Mouse (Mus musculus): Measurements from ENCODE around the gene Sugp1. TPM values are rescaled to one million over a fixed set of nuclear protein-coding genes. Genes with fewer than 3 reads are reported as not detected.

The Sugp1 gene
- 50.4 TPM for total RNA-seq (2023)

DNA sequence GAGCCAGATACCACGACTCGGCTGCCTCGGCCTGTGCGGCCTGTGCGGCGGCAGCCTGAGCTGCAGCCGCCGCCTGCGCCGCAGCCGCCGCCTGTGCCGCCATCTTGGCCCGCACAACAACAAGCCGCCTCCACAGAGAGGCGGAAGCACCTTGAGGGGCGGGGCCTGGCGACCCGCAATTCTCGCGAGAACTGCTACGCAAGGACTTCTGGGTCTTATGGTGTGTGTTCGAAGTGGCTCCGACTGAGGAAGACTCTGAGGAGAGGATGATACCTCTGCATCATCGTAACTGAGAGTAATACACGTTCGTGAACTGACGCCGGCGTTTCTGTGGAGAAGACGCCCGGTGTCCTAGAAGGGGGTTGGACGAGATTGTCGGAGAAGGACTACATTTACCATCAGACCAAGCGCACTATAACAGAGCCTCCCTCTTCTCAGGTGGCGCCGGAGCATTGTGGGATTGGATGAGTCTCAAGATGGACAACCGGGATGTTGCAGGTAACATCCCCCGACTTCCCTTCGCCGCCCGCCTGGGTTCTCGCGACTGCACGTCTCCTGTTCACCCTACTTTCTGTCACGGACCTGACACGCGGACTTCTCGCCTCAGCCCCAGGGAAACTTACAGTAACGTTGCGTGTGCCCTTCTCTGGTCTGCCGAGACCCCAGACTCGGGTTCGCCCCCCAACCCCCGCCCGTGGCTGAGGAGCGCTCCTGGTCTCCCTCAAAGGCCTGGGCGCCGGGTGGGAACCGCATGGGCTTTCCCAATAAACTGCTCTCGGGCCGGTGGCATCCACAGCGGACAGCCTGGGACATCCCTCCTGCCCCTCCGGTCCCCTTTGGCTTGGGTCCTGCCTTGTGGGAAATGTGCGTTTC, at the start of gene Sugp1, which contains the start of gene Mau2:
Gene Sugp1 (plus strand): TSS at position 231 of the 873 bp plus-strand sequence.
Gene Mau2 (minus strand): TSS at position 152 of the 873 bp plus-strand sequence.

DNA sequence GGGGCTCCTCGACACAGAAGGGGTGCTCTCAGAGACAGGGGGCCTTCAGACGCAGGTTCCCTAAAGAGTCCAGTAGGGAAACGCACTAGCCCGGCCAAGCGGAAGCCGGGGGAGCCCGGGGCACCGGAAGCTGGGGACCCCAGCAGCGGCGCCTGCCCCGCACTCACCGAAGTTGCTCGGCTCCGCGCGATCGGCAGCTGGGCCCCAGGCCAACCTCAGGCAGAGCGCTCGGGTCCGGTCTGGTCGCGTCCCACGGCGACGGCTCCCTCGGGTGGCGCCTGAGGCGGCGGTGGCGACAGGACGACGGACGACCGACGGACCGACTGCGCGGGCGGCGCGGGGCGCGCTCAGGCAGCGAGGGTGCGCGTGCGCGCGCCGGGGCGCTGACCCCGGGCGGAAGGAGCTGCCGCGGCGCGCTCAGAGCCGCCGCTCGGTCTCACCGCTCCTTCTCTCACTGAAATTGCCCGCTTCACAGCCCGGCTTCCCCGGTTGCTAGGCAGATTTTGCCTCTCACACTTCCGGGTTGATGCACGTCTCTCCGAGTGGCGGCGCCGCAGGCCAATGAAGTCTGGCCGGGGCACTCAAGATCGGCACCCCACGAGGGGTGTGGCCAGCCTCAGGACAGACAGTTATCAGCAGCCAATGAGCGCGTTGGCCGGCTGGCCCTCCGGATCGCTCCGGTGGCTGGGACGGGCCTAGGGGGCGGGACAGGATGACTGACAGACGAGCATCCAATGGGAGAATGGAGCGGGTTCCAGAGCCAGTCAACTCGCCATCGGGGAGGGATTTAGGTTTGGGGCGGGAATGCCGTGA, 46.6 kb upstream of the Sugp1 start, which contains the start of gene Gatad2a:
Gene Gatad2a (minus strand): TSS at position 609 of the 813 bp plus-strand sequence.

DNA sequence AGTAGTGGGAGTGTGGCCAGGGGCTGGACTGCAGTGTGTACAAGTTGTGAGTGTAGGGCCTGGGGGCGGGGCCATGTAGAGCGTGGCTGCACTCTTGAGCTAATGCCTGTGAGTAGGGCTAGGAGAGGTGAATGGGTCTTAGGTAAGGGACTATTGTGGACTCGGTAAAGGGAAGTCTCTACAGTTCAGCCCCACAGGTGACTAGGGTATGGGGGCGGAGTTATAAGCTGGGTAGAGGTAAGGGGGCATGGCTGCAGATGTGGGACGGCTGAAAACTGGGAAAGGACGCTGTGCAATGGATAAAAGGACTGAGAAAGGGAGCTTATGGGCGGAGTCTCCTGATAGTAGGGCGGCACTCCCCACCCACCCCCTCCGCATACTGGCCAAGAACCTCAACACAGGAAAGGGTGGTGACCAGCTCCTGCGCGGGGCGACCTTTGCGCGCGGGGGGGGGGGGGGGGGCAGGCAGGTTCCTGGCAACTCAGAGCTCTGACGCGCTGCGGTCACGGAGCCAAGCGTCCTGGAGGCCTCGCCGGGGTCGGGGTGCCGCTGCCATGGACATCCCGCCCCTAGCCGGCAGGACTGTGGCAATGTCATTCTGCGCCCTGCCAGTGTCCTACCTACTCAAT, 29.9 kb downstream of the Sugp1 start, which contains the start of gene Tm6sf2:
Gene Tm6sf2 (plus strand): TSS at position 484 of the 629 bp plus-strand sequence.

DNA sequence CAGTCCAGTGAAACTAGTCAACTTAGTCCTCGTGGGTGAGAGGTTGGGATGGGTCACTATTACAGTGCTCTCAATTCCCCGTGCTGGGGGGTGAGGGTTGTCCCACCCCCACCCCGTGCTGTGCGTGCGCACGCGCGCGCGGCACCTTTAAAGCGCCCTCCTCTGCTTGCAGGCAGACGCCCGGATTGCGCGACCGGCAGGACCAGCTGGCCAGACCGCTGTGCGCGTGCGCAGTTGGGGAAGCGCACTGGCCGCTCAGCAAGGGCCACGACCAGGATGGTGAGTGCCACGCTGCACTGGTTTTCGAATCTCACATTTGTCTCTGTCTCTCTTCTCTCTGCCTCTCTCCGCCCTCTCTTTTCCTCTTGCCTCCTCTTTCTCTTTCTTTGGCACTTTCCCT, 40.7 kb downstream of the Sugp1 start, which contains the start of gene Hapln4:
Gene Hapln4 (plus strand): TSS at position 173 of the 400 bp plus-strand sequence.

DNA sequence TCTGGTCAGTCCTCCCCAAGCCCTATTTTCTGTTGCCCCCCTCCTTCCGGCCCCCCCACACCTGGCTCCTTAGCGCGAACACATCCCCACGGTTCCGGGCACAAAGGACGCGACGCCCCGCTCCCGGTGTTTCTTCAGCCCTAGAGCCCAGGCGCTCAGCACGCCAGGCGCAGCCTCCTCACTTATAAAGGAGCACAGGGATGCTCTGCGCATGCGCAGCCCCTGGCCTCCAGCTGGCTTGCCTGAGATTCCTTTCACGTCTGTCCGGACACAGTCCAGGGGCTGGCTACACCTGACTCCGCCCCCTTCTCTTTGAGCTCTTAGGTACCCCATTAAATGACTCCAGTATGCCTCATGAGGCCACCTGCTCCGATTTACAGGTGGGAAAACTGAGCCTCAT, 78.1 kb downstream of the Sugp1 start, which contains the start of gene Ncan:
Gene Ncan (minus strand): TSS at position 207 of the 400 bp plus-strand sequence.

Other genes with a start within 250 kb of the Sugp1 start
- gene Gmip, start 234.1 kb upstream of the Sugp1 start, total RNA-seq (2023), result 220 TPM
- gene Lpar2, start 220.4 kb upstream of the Sugp1 start, total RNA-seq (2023), result 2.7 TPM
- gene Pbx4, start 210.3 kb upstream of the Sugp1 start, total RNA-seq (2023), result 4.5 TPM
- not detected for gene Cilp2, start 155.1 kb upstream of the Sugp1 start, total RNA-seq (2023)
- gene Tssk6, start 140.6 kb upstream of the Sugp1 start, total RNA-seq (2023), result 0.52 TPM
- 54.0 TPM for gene Ndufa13, start 140.3 kb upstream of the Sugp1 start, total RNA-seq (2023)
- not detected for gene Yjefn3, start 140.1 kb upstream of the Sugp1 start, total RNA-seq (2023)
- gene Gatad2a, start 46.4 kb upstream of the Sugp1 start, total RNA-seq (2023), result 132 TPM
- 121 TPM for gene Mau2, start 79 bp upstream of the Sugp1 start, total RNA-seq (2023)
- not detected for gene Tm6sf2, start 30.1 kb downstream of the Sugp1 start, total RNA-seq (2023)
- gene Hapln4, start 40.6 kb downstream of the Sugp1 start, total RNA-seq (2023), result not detected
- gene Ncan, start 78.1 kb downstream of the Sugp1 start, total RNA-seq (2023), result not detected
- gene Nr2c2ap, start 88.5 kb downstream of the Sugp1 start, total RNA-seq (2023), result 32.8 TPM
- 24.6 TPM for gene Rfxank, start 96.3 kb downstream of the Sugp1 start, total RNA-seq (2023)
- 55.0 TPM for gene Borcs8, start 96.7 kb downstream of the Sugp1 start, total RNA-seq (2023)
- gene Mef2b, start 96.9 kb downstream of the Sugp1 start, total RNA-seq (2023), result 3.0 TPM
- gene Tmem161a, start 129.5 kb downstream of the Sugp1 start, total RNA-seq (2023), result 41.8 TPM
- 11.4 TPM for gene Slc25a42, start 169.5 kb downstream of the Sugp1 start, total RNA-seq (2023)
- gene Sugp2, start 191.4 kb downstream of the Sugp1 start, total RNA-seq (2023), result 58.6 TPM
- 11.6 TPM for gene Armc6, start 191.7 kb downstream of the Sugp1 start, total RNA-seq (2023)
- gene Homer3, start 240.0 kb downstream of the Sugp1 start, total RNA-seq (2023), result 6.5 TPM

All from CD8-positive naive resting alpha-beta T cell, adult 57 days (primary cell).